Mouse (Mus musculus): ENCODE data around the gene Ehmt1. TPM values are rescaled to one million over a fixed set of nuclear protein-coding genes. Genes with fewer than 3 reads are reported as not detected.

Gene Ehmt1
- total RNA-seq, 2 experiments from 2014 or later = 55.0 to 61.9 TPM

Small RNAs within 50 kb of the gene (microRNA-seq; reads per million reads assigned to microRNA genes)
- gene Gm22875 = 0 reads per million in 2 experiments

Other genes starting within 250 kb of the Ehmt1 start
- 100 to 1,000 TPM; 108 to 125 TPM for gene Cacna1b, start 156.5 kb downstream of the Ehmt1 start, total RNA-seq (2021)
- gene Arrdc1, start 15.6 kb upstream of the Ehmt1 start, total RNA-seq (2021) = 10 to 100 TPM; 15.2 to 19.0 TPM
- gene Zmynd19, start 30.2 kb upstream of the Ehmt1 start, total RNA-seq (2021) = 10 to 100 TPM; 38.0 to 40.9 TPM
- gene Dph7, start 42.8 kb upstream of the Ehmt1 start, total RNA-seq (2021) = 10 to 100 TPM; 27.7 to 30.9 TPM
- gene Mrpl41, start 55.5 kb upstream of the Ehmt1 start, total RNA-seq (2021) = 10 to 100 TPM; 85.4 to 96.4 TPM
- gene Pnpla7, start 56.4 kb upstream of the Ehmt1 start, total RNA-seq (2021) = 10 to 100 TPM; 10.6 to 13.4 TPM
- gene Nsmf, start 134.7 kb upstream of the Ehmt1 start, total RNA-seq (2021) = 100 to 1,000 TPM; 565 to 580 TPM
- not detected for gene Entpd8, start 160.7 kb upstream of the Ehmt1 start, total RNA-seq (2021)
- not detected for gene Noxa1, start 175.5 kb upstream of the Ehmt1 start, total RNA-seq (2021)

All from left cerebral cortex, postnatal 14 days (tissue).